Mouse (Mus musculus) effector memory CD4-positive, alpha-beta T cell, adult 5 months (primary cell): ENCODE results near the gene Ptpn3. TPM values are rescaled to one million over a fixed set of nuclear protein-coding genes. Genes with fewer than 3 reads are reported as not detected.

ENCODE experiments used
- polyA plus RNA-seq: library from polyadenylated mRNA; unstranded; fragments of 100-300 nt; shearing (Covaris generic); gene quantifications from one replicate; pipeline ENCODE4 v1.2.1, GENCODE M21; 2017

The Ptpn3 gene
- 6.7 TPM for polyA plus RNA-seq

GRCm38 (mm10) chr4:57301410-57302313, at the start of gene Ptpn3:
TSS of gene Ptpn3 (minus strand) at chr4:57301837.

GRCm38 (mm10) chr4:57143026-57143937, 158.4 kb downstream of the Ptpn3 start, which contains the start of gene Epb41l4b:
TSS of gene Epb41l4b (minus strand) at chr4:57143437.

Other genes starting within 250 kb of the Ptpn3 start
- gene Epb41l4b, start 158.4 kb downstream of the Ptpn3 start, polyA plus RNA-seq, result not detected
- not detected for gene Palm2, start 132.4 kb upstream of the Ptpn3 start, polyA plus RNA-seq